Comparison of ENCODE assay signal across 25 mouse cellular contexts in the genomic region with DNA sequence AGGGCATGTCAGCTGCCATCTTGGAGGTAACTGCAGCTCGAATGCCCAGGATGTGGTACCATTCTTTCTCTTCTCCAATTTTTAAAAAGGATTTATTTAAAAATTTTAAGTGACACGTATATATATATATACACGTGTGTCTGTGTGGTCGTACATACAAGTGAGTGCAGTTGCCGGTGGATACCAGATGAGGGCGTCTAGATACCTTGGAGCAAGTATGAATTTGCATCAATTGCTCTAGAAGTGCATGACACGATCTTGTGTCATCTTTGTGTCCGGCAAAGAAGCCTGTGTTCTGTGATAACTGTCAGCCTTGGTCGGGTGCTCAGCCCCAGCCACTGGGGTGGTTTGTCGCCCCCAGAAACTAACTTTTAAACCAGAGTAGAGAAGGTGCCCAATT. TPM values are rescaled to one million over a fixed set of nuclear protein-coding genes. Genes with fewer than 3 reads are reported as not detected.
A peak's percentile ranks its signal among the peaks of the same experiment; 100 is the strongest.
DNase-seq lines count a peak whose midpoint lies in the region; ATAC-seq and TF ChIP-seq lines count a peak whose summit lies in the region.
"Had no signal": no experiment of that assay in that cellular context is flagged by ENCODE, and none has a peak within 500 bp of the region (broad histone marks: within the 10 kb centered on the region; RNA-seq: fewer than 3 reads in every experiment).

No protein-coding gene starts in this region.

- ATAC-seq in hindbrain, postnatal 0 days: no peak
- ATAC-seq in hindbrain, embryonic 13.5 days (ENCODE audit: low FRiP score): no peak
- ATAC-seq in lung, embryonic 16.5 days (ENCODE audit: low read depth): no peak
- no peak for ATAC-seq in embryonic facial prominence, embryonic 11.5 days (replicated peaks; ENCODE audit: insufficient number of reproducible peaks, low FRiP score, low TSS enrichment, low read depth)
- ATAC-seq in forebrain, embryonic 12.5 days (ENCODE audit: low FRiP score): no peak
- ATAC-seq: CD4-positive, CD25-positive, alpha-beta regulatory T cell, adult 4 months; inflammation-experienced regulatory T-cells, adult 6 months; midbrain, embryonic 13.5 days had no signal

- H3K27me3 ChIP-seq in hindbrain, postnatal 0 days (ENCODE audit: insufficient read depth, low read length): no peaks in the 10 kb centered on the region
- no peaks in the 10 kb centered on the region for H3K27me3 ChIP-seq in hindbrain, embryonic 13.5 days
- no peaks in the 10 kb centered on the region for H3K27me3 ChIP-seq in lung, embryonic 16.5 days (ENCODE audit: control insufficient read depth, insufficient read depth, low read depth, low read length)
- no peaks in the 10 kb centered on the region for H3K27me3 ChIP-seq in embryonic facial prominence, embryonic 11.5 days (ENCODE audit: control insufficient read depth, insufficient read depth, low read length)
- no peaks in the 10 kb centered on the region for H3K27me3 ChIP-seq in forebrain, embryonic 12.5 days
- H3K27me3 ChIP-seq: embryonic facial prominence, embryonic 12.5 days; hindbrain, embryonic 12.5 days; liver, embryonic 15.5 days; midbrain, embryonic 13.5 days; neural tube, embryonic 13.5 days had no signal

- no peaks in the 10 kb centered on the region for H3K9me3 ChIP-seq in hindbrain, postnatal 0 days (ENCODE audit: low read length)
- no peaks in the 10 kb centered on the region for H3K9me3 ChIP-seq in hindbrain, embryonic 13.5 days
- H3K9me3 ChIP-seq in lung, embryonic 16.5 days (ENCODE audit: control insufficient read depth, low read length): no peaks in the 10 kb centered on the region
- H3K9me3 ChIP-seq in embryonic facial prominence, embryonic 11.5 days (replicated peaks; ENCODE audit: control insufficient read depth, low read length): no peaks in the 10 kb centered on the region
- no peaks in the 10 kb centered on the region for H3K9me3 ChIP-seq in forebrain, embryonic 12.5 days
- H3K9me3 ChIP-seq: embryonic facial prominence, embryonic 12.5 days; hindbrain, embryonic 12.5 days; liver, embryonic 15.5 days; midbrain, embryonic 13.5 days; neural tube, embryonic 13.5 days had no signal

- no peak overlapping the region for H3K9ac ChIP-seq in hindbrain, postnatal 0 days (replicated peaks; ENCODE audit: low read length)
- H3K9ac ChIP-seq in hindbrain, embryonic 13.5 days: no peak overlapping the region
- no peak overlapping the region for H3K9ac ChIP-seq in lung, embryonic 16.5 days (ENCODE audit: low read length)
- 0 out of 2 replicates have a peak overlapping the region, but pooled peaks have one; percentile 13 for H3K9ac ChIP-seq in embryonic facial prominence, embryonic 11.5 days (replicated peaks; ENCODE audit: low read length)
- no peak overlapping the region for H3K9ac ChIP-seq in forebrain, embryonic 12.5 days
- H3K9ac ChIP-seq: embryonic facial prominence, embryonic 12.5 days; hindbrain, embryonic 12.5 days; liver, embryonic 15.5 days; midbrain, embryonic 13.5 days; neural tube, embryonic 13.5 days had no signal

- H3K4me1 ChIP-seq in hindbrain, postnatal 0 days (ENCODE audit: insufficient read depth, low read length): no peaks in the 10 kb centered on the region; the same call in 1 of the 2 replicates
- H3K4me1 ChIP-seq in hindbrain, embryonic 13.5 days (replicated peaks): peaks cover 7% of the 10 kb centered on the region; the same call in 1 of the 2 replicates
- 0 out of 2 replicates have a peak, but pooled peaks cover 4% of the 10 kb centered on the region for H3K4me1 ChIP-seq in lung, embryonic 16.5 days (replicated peaks; ENCODE audit: control insufficient read depth, insufficient read depth, low read length)
- no peaks in the 10 kb centered on the region for H3K4me1 ChIP-seq in embryonic facial prominence, embryonic 11.5 days (ENCODE audit: control insufficient read depth, insufficient read depth, low read length)
- no peaks in the 10 kb centered on the region for H3K4me1 ChIP-seq in forebrain, embryonic 12.5 days
- H3K4me1 ChIP-seq: liver, embryonic 15.5 days; midbrain, embryonic 13.5 days had no signal

- no peak overlapping the region for H3K4me2 ChIP-seq in hindbrain, postnatal 0 days (ENCODE audit: low read depth, low read length)
- H3K4me2 ChIP-seq in hindbrain, embryonic 13.5 days: no peak overlapping the region
- H3K4me2 ChIP-seq in lung, embryonic 16.5 days (ENCODE audit: low read depth, low read length): peak overlapping the region; percentile 25; the same call in 1 of the 2 replicates
- no peak overlapping the region for H3K4me2 ChIP-seq in embryonic facial prominence, embryonic 11.5 days (ENCODE audit: low read depth, low read length)
- no peak overlapping the region for H3K4me2 ChIP-seq in forebrain, embryonic 12.5 days
- H3K4me2 ChIP-seq: hindbrain, embryonic 12.5 days; liver, embryonic 15.5 days; midbrain, embryonic 13.5 days had no signal

- no peaks in the 10 kb centered on the region for H3K36me3 ChIP-seq in hindbrain, postnatal 0 days (ENCODE audit: insufficient read depth, low read length)
- no peaks in the 10 kb centered on the region for H3K36me3 ChIP-seq in hindbrain, embryonic 13.5 days
- no peaks in the 10 kb centered on the region for H3K36me3 ChIP-seq in lung, embryonic 16.5 days (ENCODE audit: control insufficient read depth, insufficient read depth, low read length)
- H3K36me3 ChIP-seq in embryonic facial prominence, embryonic 11.5 days (replicated peaks; ENCODE audit: control insufficient read depth, insufficient read depth, low read depth, low read length): no peaks in the 10 kb centered on the region
- no peaks in the 10 kb centered on the region for H3K36me3 ChIP-seq in forebrain, embryonic 12.5 days (replicated peaks)
- H3K36me3 ChIP-seq: embryonic facial prominence, embryonic 12.5 days; hindbrain, embryonic 12.5 days; liver, embryonic 15.5 days; midbrain, embryonic 13.5 days; neural tube, embryonic 13.5 days had no signal

- H3K4me3 ChIP-seq in hindbrain, postnatal 0 days (ENCODE audit: low read length): no peak overlapping the region
- no peak overlapping the region for H3K4me3 ChIP-seq in hindbrain, embryonic 13.5 days
- H3K4me3 ChIP-seq in lung, embryonic 16.5 days (ENCODE audit: low read length): no peak overlapping the region
- no peak overlapping the region for H3K4me3 ChIP-seq in embryonic facial prominence, embryonic 11.5 days (ENCODE audit: low read depth, low read length)
- H3K4me3 ChIP-seq in forebrain, embryonic 12.5 days (replicated peaks): no peak overlapping the region
- H3K4me3 ChIP-seq: embryonic facial prominence, embryonic 12.5 days; hindbrain, embryonic 12.5 days; liver, embryonic 15.5 days; midbrain, embryonic 13.5 days; neural tube, embryonic 13.5 days had no signal

- H3K27ac ChIP-seq in hindbrain, postnatal 0 days: no peak overlapping the region
- no peak overlapping the region for H3K27ac ChIP-seq in hindbrain, embryonic 13.5 days
- no peak overlapping the region for H3K27ac ChIP-seq in lung, embryonic 16.5 days (ENCODE audit: low read length)
- no peak overlapping the region for H3K27ac ChIP-seq in embryonic facial prominence, embryonic 11.5 days (replicated peaks; ENCODE audit: low read depth, low read length)
- H3K27ac ChIP-seq in forebrain, embryonic 12.5 days: no peak overlapping the region
- H3K27ac ChIP-seq: embryonic facial prominence, embryonic 12.5 days; hindbrain, embryonic 12.5 days; liver, embryonic 15.5 days; midbrain, embryonic 13.5 days; neural tube, embryonic 13.5 days had no signal

- 88% methylated on average over 10 of the region's 10 CpGs for WGBS in hindbrain, postnatal 0 days
- 87% methylated on average over 10 of the region's 10 CpGs for WGBS in hindbrain, embryonic 13.5 days
- 77% methylated on average over 10 of the region's 10 CpGs for WGBS in lung, embryonic 16.5 days
- 80% methylated on average over 10 of the region's 10 CpGs for WGBS in embryonic facial prominence, embryonic 11.5 days
- WGBS in forebrain, embryonic 12.5 days: 91% methylated on average over 10 of the region's 10 CpGs

- no peak for DNase-seq in hindbrain, postnatal 0 days (ENCODE audit: low spot score)
- DNase-seq in lung, postnatal 25 days (ENCODE audit: low spot score): no peak
- peak; percentile 63 for DNase-seq in R1 (ENCODE audit: low read depth, low spot score)
- peak; percentile 10 for DNase-seq in embryonic facial prominence, embryonic 11.5 days (ENCODE audit: low spot score)
- DNase-seq in ovary, postnatal 36 days (ENCODE audit: low spot score): no peak
- DNase-seq: adrenal gland, postnatal 25 days; cerebellum, adult 18-20 months; cerebellum, postnatal 14 days; gastrocnemius, postnatal 25 days; heart, adult 18-20 months; kidney, adult 9 months; thymus, adult 18-20 months; thymus, postnatal 36 days had no signal

- peak; percentile 27 for TF ChIP-seq CTCF in hindbrain, postnatal 0 days (IDR thresholded peaks at IDR 0.05; ENCODE audit: low read depth)

RNA-seq across cellular contexts. Expression of a gene that starts 58.4 kb away (rescaled TPM):
- 41.2 and 45.0 TPM in 2 replicates for total RNA-seq in hindbrain, postnatal 0 days (2014; rRNA removed)
- polyA plus RNA-seq in hindbrain, postnatal 0 days (2015; fragmentation: Nextera tagmentation; extraction: Ambion mirVana): 18.5 and 21.1 TPM in 2 replicates
- 25.9 and 26.4 TPM in 2 replicates for polyA plus RNA-seq in hindbrain, embryonic 13.5 days (2015; fragmentation: Nextera tagmentation; extraction: Ambion mirVana)
- polyA plus RNA-seq in lung, embryonic 16.5 days (2015; fragmentation: Nextera tagmentation; extraction: Ambion mirVana): 22.8 and 23.6 TPM in 2 replicates
- 18.7 and 19.4 TPM in 2 replicates for polyA plus RNA-seq in embryonic facial prominence, embryonic 11.5 days (2014; fragmentation: Nextera tagmentation; extraction: Ambion mirVana)
- 25.5 and 27.5 TPM in 2 replicates for polyA plus RNA-seq in forebrain, embryonic 12.5 days (2016; fragmentation: Nextera tagmentation; extraction: Ambion mirVana)

RNA-seq across cellular contexts. Expression of a gene that starts 59.0 kb away (rescaled TPM):
- total RNA-seq in hindbrain, postnatal 0 days (2014; rRNA removed): 6.6 and 8.9 TPM in 2 replicates
- polyA plus RNA-seq in hindbrain, postnatal 0 days (2015; fragmentation: Nextera tagmentation; extraction: Ambion mirVana): 2.9 and 3.3 TPM in 2 replicates
- 0.77 and 1.5 TPM in 2 replicates for polyA plus RNA-seq in hindbrain, embryonic 13.5 days (2015; fragmentation: Nextera tagmentation; extraction: Ambion mirVana)
- polyA plus RNA-seq in lung, embryonic 16.5 days (2015; fragmentation: Nextera tagmentation; extraction: Ambion mirVana): 0.18 and 0.68 TPM in 2 replicates
- polyA plus RNA-seq in embryonic facial prominence, embryonic 11.5 days (2014; fragmentation: Nextera tagmentation; extraction: Ambion mirVana): 1.3 and 1.4 TPM in 2 replicates
- 1.5 and 1.9 TPM in 2 replicates for polyA plus RNA-seq in forebrain, embryonic 12.5 days (2016; fragmentation: Nextera tagmentation; extraction: Ambion mirVana)
- total RNA-seq: gastrocnemius, postnatal 25 days; heart, adult 18-20 months; heart, postnatal 25 days had no signal
- polyA plus RNA-seq: CD4-positive, CD25-positive, alpha-beta regulatory T cell, adult 4 months; heart, embryonic 14.5 days; inflammation-experienced regulatory T-cells, adult 6 months had no signal

Comparison
In these comparisons a context has a peak if more than half of its experiments do, and no peak if none do; other contexts are left out.
1. DNase-seq: peak in R1 (single experiment) and embryonic facial prominence, embryonic 11.5 days (single experiment); none in hindbrain, postnatal 0 days (single experiment), lung, postnatal 25 days (single experiment) and ovary, postnatal 36 days (single experiment).